Mouse (Mus musculus) stomach, embryonic 14.5 days (tissue): ENCODE data around the gene Pex14. TPM values are rescaled to one million over a fixed set of nuclear protein-coding genes. Genes with fewer than 3 reads are reported as not detected.

Experiments
- ATAC-seq: fragments of 200-750 bp; cut with Nextera tagmentation; 2 replicates; pipeline ENCODE4 v1.8.0; 2017; ENCODE audit warnings: low read depth, moderate TSS enrichment; ENCODE audit not compliant: insufficient number of reproducible peaks, insufficient read depth, low FRiP score
- H3K27ac ChIP-seq: fragments of 300-500 bp; sonication (generic); 2 replicates; pipeline ENCODE4 v1.5.1; 2014; ENCODE audit warnings: mild to moderate bottlenecking, low read length, moderate library complexity, mixed read lengths
- H3K27me3 ChIP-seq: fragments of 300-500 bp; sonication (generic); 2 replicates; pipeline ENCODE4 v1.6.1; 2014; ENCODE audit warnings: low read length, control low read depth, mixed read lengths; ENCODE audit not compliant: control insufficient read depth, insufficient read depth
- H3K36me3 ChIP-seq: fragments of 300-500 bp; sonication (generic); 2 replicates; pipeline ENCODE4 v1.6.1; 2014; ENCODE audit warnings: mild to moderate bottlenecking, control low read depth, low read length, moderate library complexity, mixed read lengths; ENCODE audit not compliant: control insufficient read depth, insufficient read depth
- H3K4me1 ChIP-seq: fragments of 300-500 bp; sonication (generic); 2 replicates; pipeline ENCODE4 v1.6.1; 2014; ENCODE audit warnings: low read length, control low read depth, mixed read lengths; ENCODE audit not compliant: control insufficient read depth, insufficient read depth
- H3K4me2 ChIP-seq: fragments of 300-500 bp; sonication (generic); replicated peaks from 2 replicates; pipeline ENCODE4 v1.6.1; 2014; ENCODE audit warnings: low read depth, low read length, control low read depth
- H3K4me3 ChIP-seq: fragments of 300-500 bp; sonication (generic); 2 replicates; pipeline ENCODE4 v1.5.1; 2014; ENCODE audit warnings: low read depth, low read length, control low read depth
- H3K9ac ChIP-seq: fragments of 300-500 bp; sonication (generic); replicated peaks from 2 replicates; pipeline ENCODE4 v1.6.1; 2014; ENCODE audit warnings: low read depth, mild to moderate bottlenecking, control low read depth, low read length, moderate library complexity, mixed read lengths
- H3K9me3 ChIP-seq: fragments of 300-500 bp; sonication (generic); 2 replicates; pipeline ENCODE4 v1.6.1; 2016; ENCODE audit warnings: low read depth, low read length, control low read depth; ENCODE audit not compliant: control insufficient read depth
- WGBS: fragments of 180-500 bp; shearing (Covaris S2); extraction: QIAGEN DNeasy Blood & Tissue Kit; methylation state at CpG from one replicate; pipeline ENCODE4 v1.1.7; 2014; 5-methylcytosine and 5-hydroxymethylcytosine counted together
- polyA plus RNA-seq: library from polyadenylated mRNA; unstranded; fragments of >200 nt; fragmentation: Nextera tagmentation; extraction: Ambion mirVana; gene quantifications from 2 replicates; pipeline ENCODE4 v1.2.1, GENCODE M21; 2014

Gene Pex14
- polyA plus RNA-seq, 1 experiment from 2014 or later, result 40.0 TPM

DNA sequence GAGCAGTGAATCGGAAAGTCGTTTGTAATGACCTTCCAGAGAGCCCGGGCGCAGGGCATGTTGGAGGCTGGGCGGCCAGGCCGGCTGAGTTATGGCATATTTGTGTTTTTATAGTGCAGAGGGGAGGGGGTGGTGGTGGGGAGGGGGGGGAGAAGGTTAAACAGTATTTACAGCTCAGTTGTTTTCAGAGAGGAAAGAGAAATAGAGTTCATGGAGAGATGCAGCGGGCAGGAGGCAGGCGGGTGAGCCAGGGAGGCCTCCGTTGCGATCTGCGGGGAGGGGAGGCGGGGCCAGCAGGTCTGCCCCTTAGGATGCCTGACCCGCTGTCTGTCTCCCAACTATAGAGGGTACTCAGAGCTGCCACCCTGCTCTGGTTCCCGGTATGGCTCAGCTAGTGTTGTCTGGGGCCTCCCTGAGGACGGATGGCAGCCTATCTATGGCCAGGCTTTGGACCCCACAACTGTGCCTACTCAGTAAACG lies 177.4 kb downstream of the Pex14 start:
- Histone ChIP-seq H3K4me3 (no peak overlapping the region), H3K36me3 (no peaks in the 10 kb centered on the region), H3K27me3 (0 out of 2 replicates have a peak, but pooled peaks cover 2% of the 10 kb centered on the region), H3K9me3 (no peaks in the 10 kb centered on the region), H3K9ac (no peak overlapping the region), H3K4me1 (peaks cover 63% of the 10 kb centered on the region), H3K27ac (no peak overlapping the region), H3K4me2 (0 out of 2 replicates have a peak overlapping the region, but pooled peaks have one; percentile 12)
- WGBS, result 18% methylated on average over 16 of the region's 16 CpGs
- 0 out of 2 replicates have a peak, but pooled peaks have one; percentile 25 for ATAC-seq

DNA sequence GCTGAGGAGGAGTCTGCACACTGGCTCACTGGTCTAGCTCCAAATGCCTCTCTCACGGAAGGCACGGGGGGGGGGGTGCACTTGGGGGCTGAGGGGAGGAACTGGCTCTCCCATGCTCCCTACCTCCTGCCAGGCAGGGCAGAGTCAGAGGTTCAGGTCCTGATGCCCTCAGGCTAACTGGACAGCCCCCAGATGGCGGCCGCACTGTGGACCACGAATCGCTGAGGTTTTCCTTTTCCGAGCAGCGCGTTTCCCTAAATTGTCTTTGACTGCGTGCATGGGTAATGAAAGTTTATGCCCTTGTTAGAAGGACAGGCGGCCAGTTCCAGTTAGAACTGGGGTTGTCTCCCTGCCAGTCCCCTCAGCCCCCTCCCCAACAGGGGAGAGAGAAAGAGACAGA lies 179.1 kb downstream of the Pex14 start:
- ATAC-seq, result no peak
- H3K36me3 ChIP-seq, result no peaks in the 10 kb centered on the region
- H3K9ac ChIP-seq, result no peak overlapping the region
- WGBS, result 67% methylated on average over 11 of the region's 11 CpGs
- 0 out of 2 replicates have a peak, but pooled peaks cover 2% of the 10 kb centered on the region for H3K27me3 ChIP-seq
- no peaks in the 10 kb centered on the region for H3K9me3 ChIP-seq
- peaks cover 46% of the 10 kb centered on the region for H3K4me1 ChIP-seq
- no peak overlapping the region for H3K4me3 ChIP-seq
- H3K27ac ChIP-seq, result no peak overlapping the region
- no peak overlapping the region for H3K4me2 ChIP-seq

DNA sequence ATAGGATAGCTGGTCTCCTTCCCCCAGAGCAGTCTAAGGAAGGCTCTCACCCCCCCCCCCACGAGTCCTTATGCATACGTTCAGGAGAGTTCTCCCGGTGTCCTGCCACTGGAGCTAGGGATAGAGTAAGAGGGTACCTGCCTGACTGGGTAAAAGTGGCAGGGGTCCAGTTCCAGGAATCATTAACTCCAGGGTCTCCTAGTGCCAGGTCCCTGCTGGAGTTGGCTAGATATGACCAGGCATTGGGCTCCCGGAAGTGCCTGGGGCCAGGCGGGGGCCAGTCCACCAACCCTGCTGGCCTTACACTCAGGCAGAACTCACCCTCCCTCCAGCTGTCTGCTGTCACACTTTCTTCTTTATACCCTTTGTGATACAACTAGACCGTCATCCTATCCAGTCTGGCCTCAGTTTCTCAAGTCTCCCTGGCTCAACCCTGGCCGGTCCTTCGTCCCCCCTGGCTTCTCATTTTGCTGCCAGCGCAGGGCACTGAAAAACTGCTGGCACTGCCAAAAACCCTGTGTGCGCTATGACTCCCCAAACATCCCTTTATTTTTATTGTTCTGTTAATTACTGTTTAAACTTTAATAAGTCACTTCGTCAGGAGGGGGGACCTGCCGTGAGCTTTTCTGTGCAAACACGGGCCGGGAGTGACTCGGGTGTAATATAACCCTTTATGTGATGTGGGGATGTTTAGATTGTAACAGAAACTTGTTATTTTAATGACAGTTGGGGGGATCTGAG lies 180.8 kb downstream of the Pex14 start:
- no peak overlapping the region for H3K4me3 ChIP-seq
- 56% methylated on average over 15 of the region's 15 CpGs for WGBS
- H3K36me3 ChIP-seq, result no peaks in the 10 kb centered on the region
- H3K9ac ChIP-seq, result no peak overlapping the region
- no peak overlapping the region for H3K4me2 ChIP-seq
- ATAC-seq, result no peak
- H3K27ac ChIP-seq, result no peak overlapping the region
- no peaks in the 10 kb centered on the region for H3K9me3 ChIP-seq
- H3K27me3 ChIP-seq, result 0 out of 2 replicates have a peak, but pooled peaks cover 2% of the 10 kb centered on the region
- H3K4me1 ChIP-seq, result peaks cover 46% of the 10 kb centered on the region

DNA sequence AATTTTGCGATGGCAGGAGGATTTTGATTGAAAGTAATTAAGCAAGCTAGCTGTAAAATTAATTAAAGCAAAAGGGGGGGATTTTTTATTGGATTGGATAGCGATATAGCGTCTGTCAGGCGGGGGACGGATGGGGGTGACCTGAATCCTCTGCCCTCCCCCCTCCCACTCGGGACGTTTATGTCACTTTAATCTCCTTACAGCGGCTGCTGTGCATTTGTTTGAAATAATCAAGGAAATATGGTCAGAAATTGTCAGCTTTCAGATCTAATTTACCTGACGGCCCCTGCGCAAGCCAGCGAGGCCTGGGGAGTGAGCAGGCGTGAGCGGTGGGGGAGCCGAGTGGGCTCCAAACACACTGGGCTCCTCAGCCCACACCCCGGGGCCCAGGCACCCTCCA lies 183.8 kb downstream of the Pex14 start:
- WGBS, result 74% methylated on average over 15 of the region's 15 CpGs
- H3K4me1 ChIP-seq, result peaks cover 45% of the 10 kb centered on the region
- H3K9me3 ChIP-seq, result no peaks in the 10 kb centered on the region
- no peak overlapping the region for H3K4me3 ChIP-seq
- no peaks in the 10 kb centered on the region for H3K36me3 ChIP-seq
- no peak for ATAC-seq
- H3K9ac ChIP-seq, result no peak overlapping the region
- no peak overlapping the region for H3K27ac ChIP-seq
- 0 out of 2 replicates have a peak, but pooled peaks cover 2% of the 10 kb centered on the region for H3K27me3 ChIP-seq
- no peak overlapping the region for H3K4me2 ChIP-seq

DNA sequence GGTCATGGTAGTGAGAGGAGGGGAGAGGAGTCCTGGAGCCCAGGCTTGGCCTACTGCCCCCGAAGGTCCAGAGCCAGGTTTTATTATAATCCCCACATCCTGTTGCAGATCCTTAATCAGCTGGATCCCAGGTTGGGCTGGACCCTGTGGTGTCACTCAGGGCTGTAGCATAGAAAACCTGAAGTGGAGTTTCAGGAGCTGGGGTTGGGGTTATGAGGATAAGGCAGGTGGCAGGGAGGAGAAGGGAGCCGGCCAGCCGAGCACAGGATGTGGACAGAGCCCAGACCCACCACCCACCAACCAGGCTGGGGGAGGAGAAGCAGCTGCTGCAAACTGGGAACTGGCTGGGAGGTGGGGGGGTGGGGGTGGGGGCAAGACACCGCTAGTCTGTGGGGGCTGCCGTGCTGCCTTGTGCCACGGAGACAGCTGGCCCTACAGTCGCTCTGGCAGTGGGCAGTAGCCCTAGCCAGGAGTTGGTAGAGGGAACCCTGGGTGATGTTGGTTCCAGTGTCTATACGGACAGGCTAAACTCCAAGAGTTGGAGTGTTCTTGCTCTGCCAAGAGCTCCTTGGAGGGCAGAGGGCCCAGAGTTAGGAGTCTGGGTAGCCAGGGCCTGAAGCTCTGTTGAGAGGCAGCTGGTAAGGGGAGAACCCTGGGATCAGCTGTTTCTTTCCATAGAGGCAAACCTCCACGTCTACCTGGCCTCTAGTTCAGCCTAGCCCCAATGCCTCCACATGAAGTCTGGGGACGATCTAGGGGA lies 184.6 kb downstream of the Pex14 start:
- H3K36me3 ChIP-seq, result no peaks in the 10 kb centered on the region
- peak; percentile 77 for ATAC-seq
- WGBS, result 41% methylated on average over 10 of the region's 10 CpGs
- no peak overlapping the region for H3K4me3 ChIP-seq
- H3K4me2 ChIP-seq, result no peak overlapping the region; the same call in 1 of the 2 replicates
- H3K27ac ChIP-seq, result no peak overlapping the region
- peaks cover 46% of the 10 kb centered on the region for H3K4me1 ChIP-seq
- H3K9me3 ChIP-seq, result no peaks in the 10 kb centered on the region
- 0 out of 2 replicates have a peak, but pooled peaks cover 2% of the 10 kb centered on the region for H3K27me3 ChIP-seq
- H3K9ac ChIP-seq, result no peak overlapping the region

DNA sequence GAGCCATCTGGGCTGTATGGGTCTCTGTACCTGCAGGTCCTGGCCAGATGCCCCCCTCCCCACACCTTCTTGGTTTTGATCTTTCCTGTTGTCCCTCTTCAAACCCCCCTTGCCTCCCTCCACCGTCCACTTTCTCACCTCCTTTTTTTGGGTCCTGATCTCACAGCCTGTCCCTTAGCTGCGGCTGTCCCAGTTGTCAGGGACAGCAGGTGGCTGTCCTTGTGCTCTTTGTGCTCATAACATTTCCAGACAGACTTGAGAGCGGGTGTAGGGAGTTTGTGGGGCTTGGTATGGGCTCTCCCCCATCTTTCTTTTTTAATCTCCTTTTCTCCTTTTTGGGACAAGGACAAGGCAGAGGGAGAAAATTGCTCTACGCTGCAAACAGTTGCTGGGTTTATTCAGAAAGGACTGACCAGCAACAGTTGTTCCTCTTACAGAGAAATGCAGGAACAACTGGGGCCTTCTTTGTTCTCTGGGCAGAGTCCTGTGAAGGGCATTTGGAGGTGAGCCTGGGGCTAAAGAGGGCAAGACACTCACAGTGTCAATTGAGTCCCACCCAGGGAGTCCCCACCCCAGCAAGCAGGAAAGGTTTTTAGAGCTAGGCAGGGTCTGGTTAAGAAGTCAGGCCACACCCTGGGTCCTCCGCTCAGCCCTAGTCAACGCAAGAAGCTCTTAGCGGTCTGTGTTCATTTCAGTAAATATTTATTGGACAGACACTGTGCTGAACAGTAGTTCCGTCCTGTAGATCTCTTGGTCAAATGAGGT lies 186.7 kb downstream of the Pex14 start:
- no peak overlapping the region for H3K4me2 ChIP-seq
- H3K27ac ChIP-seq, result peak overlapping the region; percentile 15; the same call in 1 of the 2 replicates
- WGBS, result 51% methylated on average over 8 of the region's 8 CpGs
- no peak for ATAC-seq
- peaks cover 40% of the 10 kb centered on the region for H3K4me1 ChIP-seq
- H3K9ac ChIP-seq, result no peak overlapping the region
- no peak overlapping the region for H3K4me3 ChIP-seq
- no peaks in the 10 kb centered on the region; the same call in 1 of the 2 replicates for H3K36me3 ChIP-seq
- H3K9me3 ChIP-seq, result no peaks in the 10 kb centered on the region
- no peaks in the 10 kb centered on the region for H3K27me3 ChIP-seq

DNA sequence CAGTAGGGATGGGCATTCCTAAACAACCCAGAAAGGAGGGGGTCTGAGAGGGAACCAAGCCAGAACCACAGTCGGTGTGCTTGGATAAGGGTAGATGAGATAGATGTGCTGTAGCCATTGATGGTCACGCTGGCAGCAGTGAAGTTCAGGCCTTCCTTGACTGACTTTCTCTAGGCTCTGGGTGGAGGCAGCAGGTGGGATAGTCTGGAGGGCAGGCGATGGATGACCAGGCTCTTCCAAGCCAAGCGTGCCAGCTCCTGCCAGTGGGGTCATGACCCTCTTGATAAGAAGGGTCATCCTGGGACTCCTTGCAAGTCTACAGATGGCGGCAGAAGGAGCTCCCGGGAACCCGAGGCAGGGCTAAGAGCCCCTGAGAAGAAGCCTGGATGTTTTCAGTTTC lies 187.5 kb downstream of the Pex14 start:
- no peak for ATAC-seq

More for the DNA sequence above, 187.5 kb downstream of the Pex14 start:
- H3K4me2 ChIP-seq, result no peak overlapping the region
- H3K4me3 ChIP-seq, result no peak overlapping the region
- no peaks in the 10 kb centered on the region; the same call in 1 of the 2 replicates for H3K36me3 ChIP-seq
- H3K9me3 ChIP-seq, result no peaks in the 10 kb centered on the region
- H3K4me1 ChIP-seq, result peaks cover 40% of the 10 kb centered on the region
- 47% methylated on average over 7 of the region's 7 CpGs for WGBS
- H3K27ac ChIP-seq, result no peak overlapping the region
- no peaks in the 10 kb centered on the region for H3K27me3 ChIP-seq
- H3K9ac ChIP-seq, result no peak overlapping the region
